Mouse (Mus musculus) cortical plate, adult 2 months (tissue): ENCODE results near the gene Borcs7.

Experiments
- CTCF ChIP-seq: fragments of 200-500 bp; IDR thresholded peaks from 2 replicates; pipeline ENCODE4 v1.5.1; 2011; ENCODE audit warnings: mild to moderate bottlenecking, control low read depth, low read length; ENCODE audit not compliant: insufficient read depth; ENCODE audit errors: extremely low read depth
- POLR2A ChIP-seq: fragments of 200-500 bp; IDR thresholded peaks from 2 replicates; pipeline ENCODE4 v1.6.1; 2011; ENCODE audit warnings: mild to moderate bottlenecking, low read length, control low read depth; ENCODE audit not compliant: insufficient read depth; ENCODE audit errors: extremely low read depth

DNA sequence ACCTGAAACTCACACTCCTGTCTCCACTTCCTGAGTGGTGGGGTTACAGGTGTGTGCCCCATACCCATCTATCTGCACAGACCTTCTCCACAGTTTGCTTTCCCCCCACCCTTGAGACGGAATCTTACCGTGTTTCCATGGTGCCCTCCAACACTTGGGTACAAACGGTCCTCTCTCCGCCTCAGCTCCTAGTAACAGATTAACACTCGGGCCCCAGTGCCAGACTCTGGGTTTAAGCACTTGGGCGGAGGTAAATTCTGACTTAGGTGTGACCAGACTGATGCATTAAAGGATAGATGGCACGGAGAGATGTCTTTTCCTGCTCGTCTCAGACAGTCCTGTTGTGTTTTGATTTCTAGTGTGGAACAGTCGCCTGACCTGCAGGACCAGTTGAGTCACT lies 11.4 kb downstream of the Borcs7 start:
- TF ChIP-seq CTCF (no peak), POLR2A (no peak)
